Mouse (Mus musculus) neural tube, embryonic 12.5 days (tissue): ENCODE measurements around the gene Gdpd1. TPM values are rescaled to one million over a fixed set of nuclear protein-coding genes. Genes with fewer than 3 reads are reported as not detected.
A peak's percentile ranks its signal among the peaks of the same experiment; 100 is the strongest.

ENCODE experiments used
- ATAC-seq: fragments of 200-750 bp; cut with Nextera tagmentation; 2 replicates; pipeline ENCODE4 v1.8.0; 2017; ENCODE audit warnings: low read depth, mild to moderate bottlenecking, moderate TSS enrichment, moderate library complexity; ENCODE audit not compliant: low FRiP score
- H3K27ac ChIP-seq: fragments of 300-500 bp; sonication (generic); 2 replicates; pipeline ENCODE4 v1.5.1; 2016
- H3K27me3 ChIP-seq: fragments of 300-500 bp; sonication (generic); replicated peaks from 2 replicates; pipeline ENCODE4 v1.6.1; 2016; ENCODE audit warnings: mild to moderate bottlenecking
- H3K36me3 ChIP-seq: fragments of 300-500 bp; sonication (generic); 2 replicates; pipeline ENCODE4 v1.6.1; 2016; ENCODE audit warnings: mild to moderate bottlenecking
- H3K4me1 ChIP-seq: fragments of 300-500 bp; sonication (generic); 2 replicates; pipeline ENCODE4 v1.6.1; 2016
- H3K4me2 ChIP-seq: fragments of 300-500 bp; sonication (generic); replicated peaks from 2 replicates; pipeline ENCODE4 v1.6.1; 2016; ENCODE audit warnings: mild to moderate bottlenecking
- H3K4me3 ChIP-seq: fragments of 300-500 bp; sonication (generic); 2 replicates; pipeline ENCODE4 v1.5.1; 2016
- H3K9ac ChIP-seq: fragments of 300-500 bp; sonication (generic); 2 replicates; pipeline ENCODE4 v1.6.1; 2016; ENCODE audit warnings: mild to moderate bottlenecking
- H3K9me3 ChIP-seq: fragments of 300-500 bp; sonication (generic); 2 replicates; pipeline ENCODE4 v1.6.1; 2016; ENCODE audit warnings: mild to moderate bottlenecking
- WGBS: fragments of 180-500 bp; shearing (Covaris S2); methylation state at CpG from one replicate; pipeline ENCODE4 v1.1.7; 2016; 5-methylcytosine and 5-hydroxymethylcytosine counted together
- polyA plus RNA-seq: library from polyadenylated mRNA; unstranded; fragments of >200 nt; fragmentation: Nextera tagmentation; extraction: Ambion mirVana; gene quantifications from 2 replicates; pipeline ENCODE4 v1.2.1, GENCODE M21; 2016

Gene Gdpd1
- polyA plus RNA-seq, result 148 and 158 TPM in 2 replicates

GRCm38 (mm10) chr11:87073866-87074440, at the start of gene Gdpd1:
Gene Gdpd1, minus strand, starts transcription at chr11:87074062.
- H3K4me1 ChIP-seq, result peaks cover 22% of the 10 kb centered on the region
- WGBS, result under 1% methylated on average over 43 of the region's 43 CpGs
- peak within 1 kb of the TSS; percentile 91 for H3K9ac ChIP-seq
- H3K4me3 ChIP-seq, result peak within 1 kb of the TSS; percentile 67
- ATAC-seq, result peak; percentile 97
- H3K4me2 ChIP-seq, result peak within 1 kb of the TSS; percentile 64
- H3K27ac ChIP-seq, result peak within 1 kb of the TSS; percentile 86
- H3K36me3 ChIP-seq, result peaks cover 17% of the 10 kb centered on the region
- H3K27me3 ChIP-seq, result no peaks in the 10 kb centered on the region
- no peaks in the 10 kb centered on the region for H3K9me3 ChIP-seq

GRCm38 (mm10) chr11:87121864-87122263, 48.0 kb upstream of the Gdpd1 start:
- Histone ChIP-seq H3K36me3 (peaks cover 61% of the 10 kb centered on the region), H3K27me3 (no peaks in the 10 kb centered on the region), H3K4me3 (no peak overlapping the region), H3K4me1 (no peaks in the 10 kb centered on the region), H3K27ac (no peak overlapping the region), H3K4me2 (no peak overlapping the region), H3K9ac (no peak overlapping the region), H3K9me3 (no peaks in the 10 kb centered on the region)
- 87% methylated on average over 8 of the region's 8 CpGs for WGBS
- ATAC-seq, result no peak

GRCm38 (mm10) chr11:87110172-87110909, 36.5 kb upstream of the Gdpd1 start:
- Histone ChIP-seq H3K9ac (peak overlapping the region; percentile 92), H3K27ac (peak overlapping the region; percentile 82; the same call in 1 of the 2 replicates), H3K4me2 (peak overlapping the region; percentile 75), H3K9me3 (no peaks in the 10 kb centered on the region), H3K27me3 (no peaks in the 10 kb centered on the region), H3K36me3 (peaks cover 20% of the 10 kb centered on the region), H3K4me3 (peak overlapping the region; percentile 81), H3K4me1 (peaks cover 19% of the 10 kb centered on the region)
- 10% methylated on average over 9 of the region's 9 CpGs for WGBS
- ATAC-seq, result no peak

- H3K9ac ChIP-seq, result peak overlapping the region; percentile 92
- H3K27me3 ChIP-seq, result no peaks in the 10 kb centered on the region
- peak overlapping the region; percentile 75 for H3K4me2 ChIP-seq
- H3K9me3 ChIP-seq, result no peaks in the 10 kb centered on the region
- H3K4me3 ChIP-seq, result peak overlapping the region; percentile 81
- peaks cover 19% of the 10 kb centered on the region for H3K4me1 ChIP-seq
- H3K36me3 ChIP-seq, result peaks cover 21% of the 10 kb centered on the region
- H3K27ac ChIP-seq, result peak overlapping the region; percentile 82
- WGBS, result under 1% methylated on average over 42 of the region's 42 CpGs
- no peak for ATAC-seq
Observed at GRCm38 (mm10) chr11:87109519-87110171, 35.8 kb upstream of the Gdpd1 start.

- Histone ChIP-seq H3K27me3 (no peaks in the 10 kb centered on the region), H3K4me2 (peak within 1 kb of the TSS; percentile 75), H3K9ac (peak within 1 kb of the TSS; percentile 92), H3K27ac (peak within 1 kb of the TSS; percentile 82), H3K9me3 (no peaks in the 10 kb centered on the region), H3K4me1 (peaks cover 19% of the 10 kb centered on the region), H3K36me3 (peaks cover 26% of the 10 kb centered on the region), H3K4me3 (peak within 1 kb of the TSS; percentile 81)
- WGBS, result under 1% methylated on average over 40 of the region's 40 CpGs
- peak; percentile 100 for ATAC-seq
Observed at GRCm38 (mm10) chr11:87108755-87109518, 35.1 kb upstream of the Gdpd1 start, which contains the start of gene Ska2. Gene Ska2, plus strand, starts transcription at chr11:87109234.

- peaks cover 19% of the 10 kb centered on the region for H3K4me1 ChIP-seq
- no peaks in the 10 kb centered on the region for H3K9me3 ChIP-seq
- ATAC-seq, result no peak; the same call in 1 of the 2 replicates
- peak within 1 kb of the TSS; percentile 75 for H3K4me2 ChIP-seq
- H3K27me3 ChIP-seq, result no peaks in the 10 kb centered on the region
- H3K36me3 ChIP-seq, result peaks cover 29% of the 10 kb centered on the region
- H3K27ac ChIP-seq, result peak within 1 kb of the TSS; percentile 82
- 0% methylated on average over 14 of the region's 14 CpGs for WGBS
- H3K9ac ChIP-seq, result peak within 1 kb of the TSS; percentile 92
- H3K4me3 ChIP-seq, result peak within 1 kb of the TSS; percentile 81
Observed at GRCm38 (mm10) chr11:87108409-87108754, 34.5 kb upstream of the Gdpd1 start, which contains the start of gene Prr11. Gene Prr11, minus strand, starts transcription at chr11:87108708.

GRCm38 (mm10) chr11:87087142-87087541, 13.3 kb upstream of the Gdpd1 start:
- Histone ChIP-seq H3K27ac (no peak overlapping the region), H3K36me3 (peaks cover 34% of the 10 kb centered on the region), H3K4me3 (peak overlapping the region; percentile 70; the same call in 1 of the 2 replicates), H3K27me3 (no peaks in the 10 kb centered on the region), H3K9ac (0 out of 2 replicates have a peak overlapping the region, but pooled peaks have one; percentile 79), H3K9me3 (no peaks in the 10 kb centered on the region), H3K4me1 (peaks cover 26% of the 10 kb centered on the region), H3K4me2 (peak overlapping the region; percentile 94)
- no peak for ATAC-seq
- WGBS, result 77% methylated on average over 2 of the region's 2 CpGs

- H3K4me2 ChIP-seq, result peak within 1 kb of the TSS; percentile 94
- peaks cover 34% of the 10 kb centered on the region for H3K36me3 ChIP-seq
- ATAC-seq, result peak; percentile 72; the same call in 1 of the 2 replicates
- no peak within 1 kb of the TSS for H3K27ac ChIP-seq
- peaks cover 26% of the 10 kb centered on the region for H3K4me1 ChIP-seq
- peak within 1 kb of the TSS; percentile 70 for H3K4me3 ChIP-seq
- no peaks in the 10 kb centered on the region for H3K27me3 ChIP-seq
- peak within 1 kb of the TSS; percentile 79 for H3K9ac ChIP-seq
- 1% methylated on average over 43 of the region's 43 CpGs for WGBS
- H3K9me3 ChIP-seq, result no peaks in the 10 kb centered on the region
Observed at GRCm38 (mm10) chr11:87086290-87086984, 12.6 kb upstream of the Gdpd1 start, which contains the start of gene Smg8. Gene Smg8, minus strand, starts transcription at chr11:87086774.

- H3K27ac ChIP-seq, result no peak overlapping the region
Observed at GRCm38 (mm10) chr11:87085461-87085860, 11.6 kb upstream of the Gdpd1 start.

GRCm38 (mm10) chr11:87083712-87084111, 9.8 kb upstream of the Gdpd1 start:
- Histone ChIP-seq H3K27ac (no peak overlapping the region), H3K9me3 (no peaks in the 10 kb centered on the region), H3K9ac (no peak overlapping the region), H3K36me3 (peaks cover 48% of the 10 kb centered on the region), H3K27me3 (no peaks in the 10 kb centered on the region), H3K4me1 (peaks cover 26% of the 10 kb centered on the region), H3K4me3 (no peak overlapping the region), H3K4me2 (peak overlapping the region; percentile 94; the same call in 1 of the 2 replicates)
- 89% methylated on average over 1 of the region's 1 CpGs for WGBS
- no peak for ATAC-seq

More at GRCm38 (mm10) chr11:87085461-87085860, 11.6 kb upstream of the Gdpd1 start:
- Histone ChIP-seq H3K9me3 (no peaks in the 10 kb centered on the region), H3K9ac (peak overlapping the region; percentile 79; the same call in 1 of the 2 replicates), H3K4me3 (peak overlapping the region; percentile 70), H3K4me2 (peak overlapping the region; percentile 94), H3K36me3 (peaks cover 37% of the 10 kb centered on the region), H3K27me3 (no peaks in the 10 kb centered on the region), H3K4me1 (peaks cover 26% of the 10 kb centered on the region)
- WGBS, result 93% methylated on average over 13 of the region's 13 CpGs
- no peak for ATAC-seq

GRCm38 (mm10) chr11:87073343-87073865, 458 bp downstream of the Gdpd1 start:
- H3K9ac ChIP-seq, result peak overlapping the region; percentile 91
- peaks cover 16% of the 10 kb centered on the region for H3K36me3 ChIP-seq
- no peaks in the 10 kb centered on the region for H3K27me3 ChIP-seq
- ATAC-seq, result peak; percentile 81
- H3K4me1 ChIP-seq, result peaks cover 22% of the 10 kb centered on the region
- H3K4me3 ChIP-seq, result peak overlapping the region; percentile 67
- under 1% methylated on average over 24 of the region's 24 CpGs for WGBS
- peak overlapping the region; percentile 86 for H3K27ac ChIP-seq
- peak overlapping the region; percentile 64 for H3K4me2 ChIP-seq
- H3K9me3 ChIP-seq, result no peaks in the 10 kb centered on the region
